Mouse (Mus musculus) left cerebral cortex, adult 18-20 months (tissue): ENCODE results near the gene Tfap2d. TPM values are rescaled to one million over a fixed set of nuclear protein-coding genes. Genes with fewer than 3 reads are reported as not detected.

Experiments used
- DNase-seq, 2 experiments: peaks; one replicate each; pipeline ENCODE4 v3.0.0; 2021 to 2022; ENCODE audit warnings: low spot score in 2 of 2, mixed read lengths in 1 of 2
- long read RNA-seq, 2 experiments: library from polyadenylated mRNA; stranded (forward); transcript quantifications; one replicate each; pipeline ENCODE4 v2.0.0; 2021
- total RNA-seq, 2 experiments: library from RNA; stranded (reverse); gene quantifications; 2 replicates each; pipeline ENCODE4 v1.2.3; 2021

The Tfap2d gene
- 1 to 10 TPM; 2.7 to 2.9 TPM for total RNA-seq
- long read RNA-seq, experiment 1, partial matches to known transcripts: 2 of 3 reads
- long read RNA-seq, experiment 1, other reads (novel, unspliced or antisense): 0 of 3 reads
- long read RNA-seq, experiment 2, partial matches to known transcripts: 0 of 1 reads
- long read RNA-seq, experiment 2, other reads (novel, unspliced or antisense): 1 of 1 reads

GRCm38 (mm10) chr1:19102631-19103030 is at the start of gene Tfap2d:
Gene Tfap2d (plus strand): TSS chr1:19103022.
- no peak for DNase-seq

GRCm38 (mm10) chr1:19056300-19056699 is 46.5 kb upstream of the Tfap2d start:
- DNase-seq: no peak

- no peak for DNase-seq
These were observed 46.0 kb upstream of the Tfap2d start for GRCm38 (mm10) chr1:19056861-19057260.

GRCm38 (mm10) chr1:19088078-19088477 is 14.7 kb upstream of the Tfap2d start:
- DNase-seq: no peak

- DNase-seq: no peak
These were observed 5.9 kb upstream of the Tfap2d start for GRCm38 (mm10) chr1:19096921-19097320.

- no peak for DNase-seq
These were observed 494 bp downstream of the Tfap2d start for GRCm38 (mm10) chr1:19103316-19103715.

GRCm38 (mm10) chr1:19103776-19104142 is 937 bp downstream of the Tfap2d start:
- no peak for DNase-seq

- DNase-seq: no peak
These were observed 1.5 kb downstream of the Tfap2d start for GRCm38 (mm10) chr1:19104143-19104857.

GRCm38 (mm10) chr1:19106401-19106800 is 3.6 kb downstream of the Tfap2d start:
- DNase-seq: no peak

- no peak for DNase-seq
These were observed 4.3 kb downstream of the Tfap2d start for GRCm38 (mm10) chr1:19106841-19107800.

- DNase-seq: no peak
These were observed 5.0 kb downstream of the Tfap2d start for GRCm38 (mm10) chr1:19107801-19108200.

- DNase-seq: no peak
These were observed 6.9 kb downstream of the Tfap2d start for GRCm38 (mm10) chr1:19109711-19110110.

- DNase-seq: no peak
These were observed 7.4 kb downstream of the Tfap2d start for GRCm38 (mm10) chr1:19110211-19110610.

GRCm38 (mm10) chr1:19111020-19111419 is 8.2 kb downstream of the Tfap2d start:
- no peak for DNase-seq

- DNase-seq: peak; percentile 10 to 43
These were observed 76.0 kb downstream of the Tfap2d start for GRCm38 (mm10) chr1:19178742-19179397.

GRCm38 (mm10) chr1:19205649-19206048 is 102.8 kb downstream of the Tfap2d start:
- peak; percentile 31 to 57 for DNase-seq

GRCm38 (mm10) chr1:19206194-19206593 is 103.4 kb downstream of the Tfap2d start:
- DNase-seq: no peak

- no peak for DNase-seq
These were observed 104.8 kb downstream of the Tfap2d start for GRCm38 (mm10) chr1:19207611-19208010.

- no peak for DNase-seq
These were observed 106.0 kb downstream of the Tfap2d start, which contains the start of gene Tfap2b for GRCm38 (mm10) chr1:19208641-19209358. Gene Tfap2b (plus strand): TSS chr1:19208914.

GRCm38 (mm10) chr1:19209359-19209745 is 106.5 kb downstream of the Tfap2d start:
- DNase-seq: no peak

GRCm38 (mm10) chr1:19209776-19210175 is 107.0 kb downstream of the Tfap2d start:
- no peak for DNase-seq
